Mouse (Mus musculus) kidney, adult 8-10 months (tissue): ENCODE measurements around the gene Dop1b.
"Not testable (repeated sequence)": the region's sequence is repeated elsewhere in the genome, so short reads cannot be mapped to it uniquely, and the experiment has no call there.

Experiments used
- DNase-seq, 2 experiments: peaks; one replicate each; pipeline ENCODE4 v3.0.0; 2022

The Dop1b gene

GRCm38 (mm10) chr16:93798623-93799022 is 86.9 kb downstream of the Dop1b start:
- DNase-seq = no peak

GRCm38 (mm10) chr16:93799071-93799470 is 87.4 kb downstream of the Dop1b start:
- DNase-seq = no peak

GRCm38 (mm10) chr16:93799936-93800335 is 88.2 kb downstream of the Dop1b start:
- no peak for DNase-seq

- no peak for DNase-seq
Observed at GRCm38 (mm10) chr16:93807167-93807566, 95.5 kb downstream of the Dop1b start.

- DNase-seq = peak; percentile 50 to 52
Observed at GRCm38 (mm10) chr16:93807961-93808554, 96.4 kb downstream of the Dop1b start.

- DNase-seq = peak; percentile 80 to 86
Observed at GRCm38 (mm10) chr16:93815856-93816736, 104.4 kb downstream of the Dop1b start.

- no peak for DNase-seq
Observed at GRCm38 (mm10) chr16:93816861-93817260, 105.2 kb downstream of the Dop1b start.

GRCm38 (mm10) chr16:93817371-93817770 is 105.7 kb downstream of the Dop1b start:
- DNase-seq = no peak

GRCm38 (mm10) chr16:93818691-93819324 is 107.1 kb downstream of the Dop1b start:
- no peak for DNase-seq

GRCm38 (mm10) chr16:93819325-93819696 is 107.6 kb downstream of the Dop1b start:
- no peak for DNase-seq

- no peak for DNase-seq
Observed at GRCm38 (mm10) chr16:93820040-93820439, 108.3 kb downstream of the Dop1b start.

- DNase-seq = no peak
Observed at GRCm38 (mm10) chr16:93821706-93822105, 110.0 kb downstream of the Dop1b start.

- DNase-seq = not testable (repeated sequence)
Observed at GRCm38 (mm10) chr16:93822433-93823225, 110.9 kb downstream of the Dop1b start.

- no peak for DNase-seq
Observed at GRCm38 (mm10) chr16:93824799-93825198, 113.1 kb downstream of the Dop1b start.

- DNase-seq = no peak
Observed at GRCm38 (mm10) chr16:93825463-93825862, 113.8 kb downstream of the Dop1b start.

GRCm38 (mm10) chr16:93826054-93826453 is 114.3 kb downstream of the Dop1b start:
- DNase-seq = no peak

- not testable (repeated sequence) for DNase-seq
Observed at GRCm38 (mm10) chr16:93826478-93826877, 114.8 kb downstream of the Dop1b start.

GRCm38 (mm10) chr16:93826909-93827308 is 115.2 kb downstream of the Dop1b start:
- DNase-seq = no peak

- DNase-seq = no peak
Observed at GRCm38 (mm10) chr16:93829526-93829925, 117.8 kb downstream of the Dop1b start.

GRCm38 (mm10) chr16:93830071-93830470 is 118.4 kb downstream of the Dop1b start:
- DNase-seq = no peak

- DNase-seq = peak in 1 of 2 experiments; percentile 29
Observed at GRCm38 (mm10) chr16:93830916-93831315, 119.2 kb downstream of the Dop1b start.

GRCm38 (mm10) chr16:93831627-93832395 is 120.1 kb downstream of the Dop1b start, which contains the start of gene Morc3:
Morc3 (plus strand) TSS chr16:93832121.
- DNase-seq = peak; percentile 100
